Mouse (Mus musculus): ENCODE measurements around the gene Adora1. TPM values are rescaled to one million over a fixed set of nuclear protein-coding genes. Genes with fewer than 3 reads are reported as not detected.
"Not testable (repeated sequence)": the region's sequence is repeated elsewhere in the genome, so short reads cannot be mapped to it uniquely, and the experiment has no call there.

The Adora1 gene
- total RNA-seq (2022): 100 to 1,000 TPM; 190 to 216 (median 202) TPM

GRCm38 (mm10) chr1:134235391-134235921 is at the start of gene Adora1:
TSS of gene Adora1 (minus strand) at chr1:134235431.
- DNase-seq (ENCODE audit: low spot score in 2 of 2): peak in 1 of 2 experiments; percentile 26

- DNase-seq (ENCODE audit: low spot score in 2 of 2): no peak
Observed at GRCm38 (mm10) chr1:134283108-134283507, 47.9 kb upstream of the Adora1 start.

GRCm38 (mm10) chr1:134282342-134282741 is 47.1 kb upstream of the Adora1 start:
- DNase-seq (ENCODE audit: low spot score in 2 of 2): no peak

- DNase-seq (ENCODE audit: low spot score in 2 of 2): no peak
Observed at GRCm38 (mm10) chr1:134281563-134281962, 46.3 kb upstream of the Adora1 start.

- DNase-seq (ENCODE audit: low spot score in 2 of 2): no peak
Observed at GRCm38 (mm10) chr1:134280174-134280573, 44.9 kb upstream of the Adora1 start.

- no peak for DNase-seq (ENCODE audit: low spot score in 2 of 2)
Observed at GRCm38 (mm10) chr1:134276823-134277222, 41.6 kb upstream of the Adora1 start.

GRCm38 (mm10) chr1:134275616-134276464 is 40.6 kb upstream of the Adora1 start:
- peak in 1 of 2 experiments; percentile 55 for DNase-seq (ENCODE audit: low spot score in 2 of 2)

GRCm38 (mm10) chr1:134274483-134274920 is 39.3 kb upstream of the Adora1 start:
- DNase-seq (ENCODE audit: low spot score in 2 of 2): no peak

- DNase-seq (ENCODE audit: low spot score in 2 of 2): peak in 1 of 2 experiments; percentile 59
Observed at GRCm38 (mm10) chr1:134273493-134274395, 38.5 kb upstream of the Adora1 start.

GRCm38 (mm10) chr1:134272754-134273250 is 37.6 kb upstream of the Adora1 start:
- no peak for DNase-seq (ENCODE audit: low spot score in 2 of 2)

GRCm38 (mm10) chr1:134270026-134270425 is 34.8 kb upstream of the Adora1 start:
- no peak for DNase-seq (ENCODE audit: low spot score in 2 of 2)

GRCm38 (mm10) chr1:134265797-134266196 is 30.6 kb upstream of the Adora1 start:
- no peak for DNase-seq (ENCODE audit: low spot score in 2 of 2)

- DNase-seq (ENCODE audit: low spot score in 2 of 2): no peak
Observed at GRCm38 (mm10) chr1:134264341-134264740, 29.1 kb upstream of the Adora1 start.

- not testable (repeated sequence) for DNase-seq (ENCODE audit: low spot score in 2 of 2)
Observed at GRCm38 (mm10) chr1:134249681-134250080, 14.4 kb upstream of the Adora1 start.

GRCm38 (mm10) chr1:134246590-134246989 is 11.4 kb upstream of the Adora1 start:
- DNase-seq (ENCODE audit: low spot score in 2 of 2): no peak

- no peak for DNase-seq (ENCODE audit: low spot score in 2 of 2)
Observed at GRCm38 (mm10) chr1:134245004-134245717, 9.9 kb upstream of the Adora1 start.

- DNase-seq (ENCODE audit: low spot score in 2 of 2): peak; percentile 87 to 89
Observed at GRCm38 (mm10) chr1:134243948-134244914, 9.0 kb upstream of the Adora1 start.

GRCm38 (mm10) chr1:134243505-134243904 is 8.3 kb upstream of the Adora1 start:
- DNase-seq (ENCODE audit: low spot score in 2 of 2): no peak

- DNase-seq (ENCODE audit: low spot score in 2 of 2): no peak
Observed at GRCm38 (mm10) chr1:134242286-134242685, 7.1 kb upstream of the Adora1 start.

GRCm38 (mm10) chr1:134241298-134241697 is 6.1 kb upstream of the Adora1 start:
- no peak for DNase-seq (ENCODE audit: low spot score in 2 of 2)

Data from layer of hippocampus, adult 8-10 months (tissue).